Mouse (Mus musculus): ENCODE measurements around the gene Letmd1. TPM values are rescaled to one million over a fixed set of nuclear protein-coding genes. Genes with fewer than 3 reads are reported as not detected.
"Not testable (repeated sequence)": the region's sequence is repeated elsewhere in the genome, so short reads cannot be mapped to it uniquely, and the experiment has no call there.

Letmd1 gene
- polyA plus RNA-seq, 1 experiment from 2014 or later, result 25.8 TPM

- ATAC-seq (ENCODE audit: insufficient read depth, low FRiP score), result not testable (repeated sequence)
- 80% methylated on average over 8 of the region's 8 CpGs for WGBS
Observed at GRCm38 (mm10) chr15:100499506-100499905, 30.7 kb downstream of the Letmd1 start.

DNA sequence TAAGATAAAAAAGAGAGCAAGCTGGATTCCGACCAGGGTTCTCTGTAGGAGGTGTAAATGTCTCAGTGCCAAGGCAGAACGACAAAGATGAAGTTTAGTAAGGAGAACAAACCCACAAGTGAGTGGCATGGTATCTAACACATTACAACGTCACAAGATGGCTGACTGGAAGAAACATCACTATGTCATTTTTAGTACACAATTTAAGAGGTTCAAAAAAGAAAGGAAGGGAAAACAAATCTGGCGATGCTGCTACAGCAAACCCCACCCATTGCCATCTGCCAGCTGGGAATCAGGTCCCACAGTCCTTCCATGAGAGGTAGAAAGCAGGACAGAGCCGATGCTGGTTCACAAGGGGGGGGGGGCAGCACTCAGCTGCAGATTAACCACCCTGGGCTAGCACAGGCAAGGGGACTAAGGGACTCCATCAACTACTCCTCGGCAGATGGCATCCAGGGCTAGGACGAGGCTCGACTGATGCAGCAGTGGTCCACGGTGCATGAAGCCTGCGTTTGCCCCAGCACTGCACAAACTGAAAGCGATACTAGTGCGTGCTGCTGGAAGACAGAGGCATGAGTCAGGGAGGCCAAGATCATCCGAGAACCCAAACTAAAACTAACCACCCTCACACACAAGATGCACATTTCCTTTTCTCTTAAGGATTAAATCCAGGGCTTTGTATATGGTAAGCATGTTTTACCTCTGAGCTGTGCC is 39.8 kb downstream of the Letmd1 start:
- Histone ChIP-seq H3K9me3 (replicated peaks; ENCODE audit: control insufficient read depth, low read length) (no peaks in the 10 kb centered on the region), H3K9ac (ENCODE audit: low read length) (no peak overlapping the region), H3K27ac (ENCODE audit: low read length) (no peak overlapping the region), H3K4me2 (ENCODE audit: low read depth, low read length) (no peak overlapping the region), H3K27me3 (ENCODE audit: control insufficient read depth, insufficient read depth, low read length) (no peaks in the 10 kb centered on the region), H3K4me1 (ENCODE audit: control insufficient read depth, insufficient read depth, low read length) (no peaks in the 10 kb centered on the region), H3K36me3 (ENCODE audit: control insufficient read depth, insufficient read depth, low read length) (peaks cover 27% of the 10 kb centered on the region; the same call in 1 of the 2 replicates), H3K4me3 (replicated peaks; ENCODE audit: low read length) (no peak overlapping the region)
- 91% methylated on average over 13 of the region's 13 CpGs for WGBS
- ATAC-seq (ENCODE audit: insufficient read depth, low FRiP score), result no peak

More at GRCm38 (mm10) chr15:100499506-100499905, 30.7 kb downstream of the Letmd1 start:
- H3K9ac ChIP-seq (ENCODE audit: low read length); H3K27ac ChIP-seq (ENCODE audit: low read length); H3K27me3 ChIP-seq (ENCODE audit: control insufficient read depth, insufficient read depth, low read length); H3K9me3 ChIP-seq (replicated peaks; ENCODE audit: control insufficient read depth, low read length); H3K4me1 ChIP-seq (ENCODE audit: control insufficient read depth, insufficient read depth, low read length); H3K4me3 ChIP-seq (replicated peaks; ENCODE audit: low read length); H3K4me2 ChIP-seq (ENCODE audit: low read depth, low read length); H3K36me3 ChIP-seq (ENCODE audit: control insufficient read depth, insufficient read depth, low read length): not testable (repeated sequence)

DNA sequence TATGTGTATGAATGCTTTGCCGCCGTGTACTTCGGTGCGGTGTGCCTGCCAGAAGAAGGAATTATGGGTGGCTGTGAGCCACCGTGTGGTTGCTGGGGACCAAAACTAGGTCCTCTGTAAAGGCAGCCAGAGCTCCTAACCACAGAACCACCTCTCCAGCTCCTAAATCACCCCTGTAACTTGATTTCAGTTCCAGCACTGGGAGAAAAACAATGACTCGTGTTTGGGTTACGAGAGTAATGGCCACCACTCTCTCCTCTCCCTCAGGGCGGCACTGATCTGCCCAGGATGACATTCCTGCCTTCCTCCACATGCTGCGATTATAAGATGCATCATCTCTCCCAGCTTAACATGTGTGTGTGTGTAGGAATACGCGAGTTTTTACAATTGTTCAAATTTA is 41.2 kb downstream of the Letmd1 start:
- no peak for ATAC-seq (ENCODE audit: insufficient read depth, low FRiP score)
- H3K4me3 ChIP-seq (replicated peaks; ENCODE audit: low read length), result no peak overlapping the region
- H3K4me1 ChIP-seq (ENCODE audit: control insufficient read depth, insufficient read depth, low read length), result no peaks in the 10 kb centered on the region
- WGBS, result 92% methylated on average over 11 of the region's 11 CpGs
- H3K36me3 ChIP-seq (ENCODE audit: control insufficient read depth, insufficient read depth, low read length), result peaks cover 30% of the 10 kb centered on the region; the same call in 1 of the 2 replicates
- no peak overlapping the region for H3K9ac ChIP-seq (ENCODE audit: low read length)
- no peak overlapping the region for H3K4me2 ChIP-seq (ENCODE audit: low read depth, low read length)
- H3K9me3 ChIP-seq (replicated peaks; ENCODE audit: control insufficient read depth, low read length), result no peaks in the 10 kb centered on the region
- H3K27ac ChIP-seq (ENCODE audit: low read length), result no peak overlapping the region
- no peaks in the 10 kb centered on the region for H3K27me3 ChIP-seq (ENCODE audit: control insufficient read depth, insufficient read depth, low read length)

GRCm38 (mm10) chr15:100513387-100513786 is 44.6 kb downstream of the Letmd1 start:
- Histone ChIP-seq H3K9ac (ENCODE audit: low read length) (no peak overlapping the region), H3K36me3 (ENCODE audit: control insufficient read depth, insufficient read depth, low read length) (peaks cover 34% of the 10 kb centered on the region; the same call in 1 of the 2 replicates), H3K27me3 (ENCODE audit: control insufficient read depth, insufficient read depth, low read length) (no peaks in the 10 kb centered on the region), H3K9me3 (replicated peaks; ENCODE audit: control insufficient read depth, low read length) (no peaks in the 10 kb centered on the region), H3K4me3 (replicated peaks; ENCODE audit: low read length) (no peak overlapping the region), H3K4me2 (ENCODE audit: low read depth, low read length) (no peak overlapping the region), H3K27ac (ENCODE audit: low read length) (no peak overlapping the region), H3K4me1 (ENCODE audit: control insufficient read depth, insufficient read depth, low read length) (no peaks in the 10 kb centered on the region)
- no peak for ATAC-seq (ENCODE audit: insufficient read depth, low FRiP score)
- 83% methylated on average over 4 of the region's 4 CpGs for WGBS

GRCm38 (mm10) chr15:100515121-100515520 is 46.3 kb downstream of the Letmd1 start:
- 85% methylated on average over 2 of the region's 2 CpGs for WGBS
- Histone ChIP-seq H3K27me3 (ENCODE audit: control insufficient read depth, insufficient read depth, low read length) (no peaks in the 10 kb centered on the region), H3K9me3 (replicated peaks; ENCODE audit: control insufficient read depth, low read length) (no peaks in the 10 kb centered on the region), H3K4me1 (ENCODE audit: control insufficient read depth, insufficient read depth, low read length) (no peaks in the 10 kb centered on the region), H3K4me2 (ENCODE audit: low read depth, low read length) (no peak overlapping the region), H3K9ac (ENCODE audit: low read length) (no peak overlapping the region), H3K36me3 (ENCODE audit: control insufficient read depth, insufficient read depth, low read length) (peaks cover 29% of the 10 kb centered on the region; the same call in 1 of the 2 replicates), H3K27ac (ENCODE audit: low read length) (no peak overlapping the region), H3K4me3 (replicated peaks; ENCODE audit: low read length) (no peak overlapping the region)
- ATAC-seq (ENCODE audit: insufficient read depth, low FRiP score), result no peak

DNA sequence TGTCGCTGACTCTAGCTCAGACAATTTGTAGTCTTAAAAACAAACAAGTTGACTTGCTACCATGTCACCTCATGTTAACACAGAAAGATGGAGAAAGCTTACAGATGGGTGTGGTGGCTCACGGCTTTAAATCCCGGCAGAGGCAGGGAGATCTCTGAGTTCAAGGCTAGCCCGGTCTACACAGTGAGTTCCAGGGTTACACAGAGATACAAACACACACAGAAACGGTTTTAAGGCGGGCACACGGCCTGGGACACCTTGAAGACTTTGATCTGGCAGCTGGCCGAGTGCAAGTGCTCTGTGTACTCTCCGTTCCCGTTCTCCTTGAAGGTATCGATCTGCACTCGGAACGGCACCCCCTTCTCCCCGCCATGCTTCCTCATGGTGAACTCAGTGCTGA is 51.5 kb downstream of the Letmd1 start:
- H3K36me3 ChIP-seq (ENCODE audit: control insufficient read depth, insufficient read depth, low read length), result 0 out of 2 replicates have a peak, but pooled peaks cover 11% of the 10 kb centered on the region
- WGBS, result 88% methylated on average over 14 of the region's 14 CpGs
- H3K9me3 ChIP-seq (replicated peaks; ENCODE audit: control insufficient read depth, low read length), result no peaks in the 10 kb centered on the region
- H3K4me2 ChIP-seq (ENCODE audit: low read depth, low read length), result no peak overlapping the region
- H3K4me3 ChIP-seq (replicated peaks; ENCODE audit: low read length), result no peak overlapping the region
- H3K27me3 ChIP-seq (ENCODE audit: control insufficient read depth, insufficient read depth, low read length), result no peaks in the 10 kb centered on the region
- H3K9ac ChIP-seq (ENCODE audit: low read length), result no peak overlapping the region
- no peak for ATAC-seq (ENCODE audit: insufficient read depth, low FRiP score)
- no peaks in the 10 kb centered on the region for H3K4me1 ChIP-seq (ENCODE audit: control insufficient read depth, insufficient read depth, low read length)
- H3K27ac ChIP-seq (ENCODE audit: low read length), result no peak overlapping the region

DNA sequence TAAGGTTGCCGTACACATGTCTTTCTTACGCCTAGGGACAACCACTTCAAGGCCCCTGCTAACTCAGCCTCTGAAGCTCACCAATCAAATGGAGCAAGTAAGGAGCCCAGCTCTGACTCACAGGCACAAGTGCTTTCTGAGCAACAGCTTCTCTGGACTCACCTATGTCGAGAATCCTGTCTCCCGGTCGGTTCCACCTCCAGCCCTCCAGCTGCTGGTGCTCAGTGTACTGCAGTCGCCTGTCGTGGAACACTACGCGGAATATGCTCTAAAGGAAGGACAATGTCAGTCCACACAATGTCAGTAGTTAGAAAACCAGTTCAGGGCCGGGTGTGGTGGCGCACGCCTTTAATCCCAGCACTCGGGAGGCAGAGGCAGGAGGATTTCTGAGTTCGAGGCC is 56.6 kb downstream of the Letmd1 start:
- H3K36me3 ChIP-seq (ENCODE audit: control insufficient read depth, insufficient read depth, low read length), result 0 out of 2 replicates have a peak, but pooled peaks cover 4% of the 10 kb centered on the region
- WGBS, result 94% methylated on average over 14 of the region's 14 CpGs
- no peak overlapping the region for H3K27ac ChIP-seq (ENCODE audit: low read length)
- H3K27me3 ChIP-seq (ENCODE audit: control insufficient read depth, insufficient read depth, low read length), result no peaks in the 10 kb centered on the region
- ATAC-seq (ENCODE audit: insufficient read depth, low FRiP score), result no peak
- no peak overlapping the region for H3K4me3 ChIP-seq (replicated peaks; ENCODE audit: low read length)
- no peak overlapping the region for H3K9ac ChIP-seq (ENCODE audit: low read length)
- H3K4me1 ChIP-seq (ENCODE audit: control insufficient read depth, insufficient read depth, low read length), result no peaks in the 10 kb centered on the region
- H3K9me3 ChIP-seq (replicated peaks; ENCODE audit: control insufficient read depth, low read length), result no peaks in the 10 kb centered on the region
- H3K4me2 ChIP-seq (ENCODE audit: low read depth, low read length), result no peak overlapping the region

- Histone ChIP-seq H3K4me1 (ENCODE audit: control insufficient read depth, insufficient read depth, low read length) (no peaks in the 10 kb centered on the region), H3K36me3 (ENCODE audit: control insufficient read depth, insufficient read depth, low read length) (0 out of 2 replicates have a peak, but pooled peaks cover 3% of the 10 kb centered on the region), H3K27me3 (ENCODE audit: control insufficient read depth, insufficient read depth, low read length) (no peaks in the 10 kb centered on the region), H3K9ac (ENCODE audit: low read length) (no peak overlapping the region), H3K4me2 (ENCODE audit: low read depth, low read length) (no peak overlapping the region), H3K27ac (ENCODE audit: low read length) (no peak overlapping the region), H3K4me3 (replicated peaks; ENCODE audit: low read length) (no peak overlapping the region), H3K9me3 (replicated peaks; ENCODE audit: control insufficient read depth, low read length) (no peaks in the 10 kb centered on the region)
- 65% methylated on average over 5 of the region's 5 CpGs for WGBS
- no peak for ATAC-seq (ENCODE audit: insufficient read depth, low FRiP score)
Observed at GRCm38 (mm10) chr15:100527900-100528299, 59.1 kb downstream of the Letmd1 start.

Measured in stomach, embryonic 16.5 days (tissue).